Mouse (Mus musculus): ENCODE data around the gene Sfxn5.

Gene Sfxn5

DNA sequence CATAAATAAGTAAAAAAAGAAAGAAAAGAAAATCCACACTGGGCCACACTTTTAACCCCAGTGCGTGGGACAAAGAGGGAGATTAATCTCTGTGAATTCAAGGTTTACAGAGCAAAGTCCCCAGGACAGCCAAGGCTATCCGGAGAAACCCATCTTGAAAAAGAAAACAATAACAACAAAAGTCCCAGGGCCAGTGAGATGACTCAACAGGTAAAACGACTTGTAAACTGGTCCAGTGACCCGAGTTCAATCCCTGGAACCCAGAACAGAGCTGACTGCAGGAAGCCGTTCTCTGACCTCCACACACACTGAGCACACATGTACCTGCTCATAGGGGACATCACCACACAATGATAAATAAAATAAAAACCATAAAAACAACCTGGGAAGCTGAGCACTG is 31.2 kb upstream of the Sfxn5 start:
- no peak for DNase-seq (ENCODE audit: low read depth)

DNA sequence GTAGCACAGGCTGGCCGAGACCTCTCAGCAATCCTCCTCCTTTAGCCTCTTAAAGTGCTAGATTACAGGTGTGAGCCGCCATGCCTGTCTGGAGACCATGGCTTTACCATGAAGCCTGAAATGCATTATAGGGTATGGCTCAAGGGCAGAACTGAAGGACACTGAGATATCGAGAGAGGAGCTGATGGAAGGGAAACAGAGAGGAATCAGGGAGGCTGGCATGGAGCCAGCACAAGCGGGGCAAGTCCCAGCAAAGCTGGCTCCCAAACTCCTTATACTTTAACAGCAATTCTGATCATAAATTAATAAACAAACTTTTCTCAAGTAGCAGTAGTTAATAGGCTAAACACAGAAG is 30.7 kb upstream of the Sfxn5 start:
- no peak for DNase-seq (ENCODE audit: low read depth)

DNA sequence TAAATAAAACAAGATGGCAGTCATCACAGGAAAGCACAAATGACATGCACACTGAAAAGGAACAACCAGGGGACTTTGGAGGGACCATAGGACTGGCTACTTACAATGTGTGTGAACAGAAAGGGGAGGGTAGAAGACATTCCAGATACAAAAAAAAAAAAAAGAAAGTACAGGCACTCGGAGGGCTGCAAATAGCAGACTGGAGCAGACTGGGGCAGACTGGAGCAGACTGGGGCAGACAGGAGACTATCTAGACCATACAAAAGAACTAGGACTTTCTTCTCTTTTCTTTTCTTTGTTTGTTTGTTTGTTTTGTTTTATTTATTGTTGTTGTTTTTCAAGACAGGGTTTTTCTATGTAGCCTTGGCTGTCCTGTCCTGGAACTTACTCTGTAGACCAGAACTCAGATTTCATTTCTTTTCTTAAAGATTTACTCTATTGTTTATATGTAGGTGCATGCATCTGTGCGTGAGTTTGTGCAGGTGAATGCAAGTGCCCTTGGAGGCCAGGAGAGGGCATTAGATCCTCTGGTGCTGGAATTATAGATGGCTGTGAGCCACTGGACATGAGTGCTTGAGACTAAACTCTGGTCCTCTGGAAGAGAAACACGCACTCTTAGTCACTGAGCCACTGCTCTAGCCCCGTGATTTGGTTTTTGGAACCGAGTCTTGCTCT is 30.1 kb upstream of the Sfxn5 start:
- no peak for DNase-seq (ENCODE audit: low read depth)

DNA sequence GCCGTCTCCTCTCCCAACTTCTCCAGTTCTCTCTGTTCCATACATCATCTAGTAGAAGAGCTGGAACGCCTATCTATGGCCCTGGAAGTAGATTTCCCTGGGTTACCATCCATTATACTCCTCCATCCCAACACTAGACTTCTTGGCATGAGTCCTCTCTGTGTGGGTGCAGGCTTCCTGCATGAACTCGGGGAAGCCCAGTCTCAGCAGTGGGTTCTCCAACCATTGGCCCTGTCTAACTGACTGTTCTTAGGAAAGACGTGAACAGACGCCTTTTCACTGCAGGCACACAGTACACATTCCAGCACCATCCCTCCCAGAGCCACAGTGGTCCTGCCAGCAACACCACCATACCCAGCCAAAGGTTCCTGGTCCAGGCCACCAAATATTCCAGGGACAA is 29.4 kb upstream of the Sfxn5 start:
- no peak for DNase-seq (ENCODE audit: low read depth)

DNA sequence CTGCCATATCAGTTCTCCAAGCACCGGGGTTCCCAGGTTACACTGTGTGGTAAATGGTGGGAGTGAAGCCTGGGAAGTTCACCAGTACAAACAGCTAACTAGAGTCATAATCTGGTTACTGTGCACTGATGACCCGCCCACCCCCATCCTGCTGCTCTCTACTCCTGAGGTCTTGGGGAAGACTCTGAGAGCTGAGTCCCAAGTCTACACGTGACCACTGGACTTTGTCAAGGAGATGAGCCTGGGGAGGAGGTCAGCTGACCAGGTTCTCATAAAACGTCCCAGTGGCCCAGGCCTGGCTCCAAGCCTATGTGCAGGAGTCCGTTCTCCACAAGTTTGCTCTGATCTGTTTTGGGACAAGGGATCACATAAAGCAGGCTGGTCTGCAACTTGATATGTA is 27.1 kb upstream of the Sfxn5 start:
- DNase-seq (ENCODE audit: low read depth): no peak

DNA sequence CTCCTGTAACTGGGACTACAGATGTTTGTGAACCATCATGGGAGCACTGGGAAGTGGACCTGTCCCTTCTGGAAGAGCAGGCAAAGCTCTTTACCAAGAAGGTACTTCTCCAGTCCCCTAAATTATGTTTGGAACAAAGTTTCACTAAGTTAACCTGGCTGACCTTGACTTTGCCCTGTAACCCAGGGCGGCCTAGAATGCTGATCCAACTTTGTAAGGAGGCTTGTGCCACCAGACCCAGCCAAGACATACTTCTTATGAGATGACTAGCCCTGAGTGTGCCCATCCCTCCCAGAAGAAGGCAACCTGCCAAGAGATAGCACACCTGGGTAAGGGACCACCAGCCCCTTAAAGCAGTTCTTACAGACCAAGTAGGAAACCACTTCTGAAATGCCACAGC is 25.7 kb upstream of the Sfxn5 start:
- DNase-seq (ENCODE audit: low read depth): no peak

DNA sequence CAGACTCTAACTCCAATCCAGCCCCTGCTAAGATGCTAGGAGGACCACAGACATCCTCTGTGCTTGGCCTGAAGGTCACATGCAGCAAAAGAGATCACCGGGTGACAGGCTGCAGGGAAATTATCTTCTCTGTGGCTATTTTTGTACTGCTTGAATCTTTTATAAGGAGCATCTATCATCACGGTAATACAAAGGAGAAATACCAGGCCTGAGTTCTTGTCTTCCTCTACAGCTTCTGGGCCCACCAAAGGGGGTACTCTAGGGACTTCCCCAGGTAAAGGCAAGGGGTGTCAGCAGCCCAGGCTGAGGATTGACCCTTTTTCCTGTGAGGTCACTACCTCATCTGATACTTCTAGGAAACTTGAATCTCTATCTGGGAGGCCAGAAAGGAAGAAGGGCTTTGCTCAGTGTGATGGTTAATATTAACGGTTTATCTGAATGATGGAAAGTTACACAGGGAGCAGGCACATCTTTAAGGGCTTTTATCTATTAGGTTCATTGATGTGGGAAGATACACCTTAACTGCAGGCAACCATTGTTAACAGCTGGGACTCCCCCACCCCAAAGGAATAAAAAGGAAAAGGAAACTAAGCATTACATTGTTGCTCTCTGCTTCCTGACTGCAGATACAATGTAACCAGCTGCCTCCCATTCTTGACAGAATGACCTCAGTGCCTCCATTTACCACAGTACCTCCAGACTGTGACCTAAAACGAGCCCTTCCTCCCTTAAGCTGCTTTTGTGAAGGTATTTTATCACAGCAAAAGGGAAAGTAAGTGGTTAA is 23.7 kb upstream of the Sfxn5 start:
- no peak for DNase-seq (ENCODE audit: low read depth)

DNA sequence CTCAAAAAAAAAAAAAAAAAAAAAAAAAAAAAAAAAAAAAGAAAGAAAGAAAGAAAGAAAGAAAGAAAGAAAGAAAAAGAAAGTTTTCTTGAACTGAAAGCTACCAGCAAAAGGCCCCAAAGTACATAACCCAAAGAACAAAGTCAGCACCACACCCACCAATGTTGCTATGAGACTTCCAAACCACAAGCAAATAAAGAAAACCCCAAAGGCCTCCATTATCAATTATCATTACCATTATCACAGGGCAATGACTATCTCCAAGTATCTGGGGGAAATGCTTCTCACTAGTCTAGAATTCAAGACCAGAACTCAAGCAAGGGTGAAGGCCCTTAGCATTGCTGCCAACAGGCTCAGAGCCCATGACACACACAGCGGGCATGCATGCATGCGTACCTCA is 22.5 kb upstream of the Sfxn5 start:
- DNase-seq (ENCODE audit: low read depth): no peak

DNA sequence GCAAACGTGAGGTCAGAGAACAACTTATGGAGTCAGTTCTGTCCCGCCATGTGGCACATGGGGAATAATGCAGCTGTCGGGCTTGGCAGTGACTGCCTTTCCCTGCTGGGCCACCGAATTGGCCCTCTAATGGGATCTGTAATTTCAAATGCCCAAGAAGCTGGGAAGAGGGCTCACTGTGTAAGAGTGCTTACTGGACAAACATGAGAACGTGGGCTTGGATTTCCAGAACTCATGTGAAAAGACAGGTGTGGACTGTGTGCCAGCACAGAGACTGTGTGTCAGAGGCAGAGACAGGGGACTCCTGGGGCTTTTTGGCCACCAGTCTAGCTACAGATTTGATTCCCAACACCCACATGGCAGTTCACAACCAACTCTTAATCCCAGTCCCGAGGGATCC is 21.5 kb upstream of the Sfxn5 start:
- no peak for DNase-seq (ENCODE audit: low read depth)

DNA sequence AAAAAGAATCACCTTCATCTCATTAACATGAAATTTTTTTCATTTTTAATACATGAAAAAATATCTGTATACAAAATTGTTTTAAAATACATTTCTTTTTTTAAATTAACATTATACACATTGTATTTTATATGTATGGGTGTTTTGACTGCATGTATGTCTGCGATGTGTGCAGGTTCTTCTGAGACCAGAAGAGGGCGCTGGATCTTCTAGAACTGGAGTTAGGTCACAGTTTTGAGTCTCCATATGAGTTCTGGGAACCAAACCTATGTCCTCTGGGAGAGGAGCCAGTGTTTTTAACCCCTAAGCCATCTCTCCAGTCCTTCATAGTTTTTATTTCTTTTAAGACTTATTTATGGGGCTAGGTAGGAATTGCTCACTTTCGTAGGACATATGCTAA is 20.5 kb upstream of the Sfxn5 start:
- no peak for DNase-seq (ENCODE audit: low read depth)

DNA sequence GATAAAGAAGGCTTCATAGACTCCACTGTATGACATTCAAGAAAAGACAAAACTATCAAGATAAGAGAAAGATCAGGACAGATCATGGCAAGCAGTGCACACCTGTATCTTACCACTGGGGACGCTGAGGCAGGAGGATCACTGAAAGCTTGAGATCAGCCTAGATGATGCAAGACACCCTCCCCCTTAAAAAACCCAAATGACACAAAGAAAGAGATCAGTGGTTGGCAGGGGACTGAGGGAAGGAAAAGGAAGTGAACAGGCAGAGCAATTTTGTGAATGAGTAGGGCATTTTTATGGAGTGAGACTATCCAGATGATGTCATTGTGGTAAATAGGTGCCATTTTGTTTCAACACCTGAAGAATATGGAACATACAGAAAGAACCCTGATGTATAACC is 16.9 kb upstream of the Sfxn5 start:
- DNase-seq (ENCODE audit: low read depth): no peak

DNA sequence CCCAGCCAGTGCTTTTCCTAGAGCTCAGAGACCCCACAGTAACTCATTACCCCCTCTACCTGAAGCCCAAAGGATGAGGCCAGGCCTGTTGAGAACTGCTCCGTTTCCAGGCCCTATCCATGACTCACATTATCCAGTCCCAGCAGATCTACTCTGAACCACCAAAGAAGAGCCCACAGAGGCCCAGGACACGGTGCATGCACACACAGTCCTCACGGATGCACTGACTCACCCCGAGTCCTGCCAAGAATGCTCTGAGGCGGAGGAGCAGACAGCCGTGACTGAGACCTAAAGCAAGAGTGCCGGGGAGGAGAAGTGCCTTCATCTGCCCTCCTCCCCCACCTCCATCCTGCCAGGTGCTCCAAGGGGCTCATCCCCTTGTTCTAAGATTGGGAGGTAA is 16.0 kb upstream of the Sfxn5 start:
- DNase-seq (ENCODE audit: low read depth): no peak

DNA sequence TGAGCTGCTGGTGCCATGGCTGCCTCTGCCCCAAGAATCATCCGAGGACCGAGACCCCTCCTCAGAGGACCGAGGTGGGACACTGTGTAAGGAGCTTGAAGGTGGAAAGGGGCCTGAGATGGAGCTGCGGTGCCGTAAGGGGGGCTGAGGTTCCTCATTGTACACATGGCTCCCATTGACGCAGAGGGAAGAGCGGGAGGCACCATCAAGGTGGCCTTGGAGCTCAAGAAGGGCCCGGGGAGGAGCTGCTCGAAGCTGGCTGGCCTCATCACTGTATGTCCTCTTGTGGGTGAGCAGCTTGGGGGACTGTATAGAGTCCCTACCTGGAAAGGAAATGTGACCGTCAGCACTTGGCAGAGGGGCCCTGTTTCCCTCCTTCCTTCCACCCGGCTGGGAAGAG is 14.9 kb upstream of the Sfxn5 start:
- no peak for DNase-seq (ENCODE audit: low read depth)

DNA sequence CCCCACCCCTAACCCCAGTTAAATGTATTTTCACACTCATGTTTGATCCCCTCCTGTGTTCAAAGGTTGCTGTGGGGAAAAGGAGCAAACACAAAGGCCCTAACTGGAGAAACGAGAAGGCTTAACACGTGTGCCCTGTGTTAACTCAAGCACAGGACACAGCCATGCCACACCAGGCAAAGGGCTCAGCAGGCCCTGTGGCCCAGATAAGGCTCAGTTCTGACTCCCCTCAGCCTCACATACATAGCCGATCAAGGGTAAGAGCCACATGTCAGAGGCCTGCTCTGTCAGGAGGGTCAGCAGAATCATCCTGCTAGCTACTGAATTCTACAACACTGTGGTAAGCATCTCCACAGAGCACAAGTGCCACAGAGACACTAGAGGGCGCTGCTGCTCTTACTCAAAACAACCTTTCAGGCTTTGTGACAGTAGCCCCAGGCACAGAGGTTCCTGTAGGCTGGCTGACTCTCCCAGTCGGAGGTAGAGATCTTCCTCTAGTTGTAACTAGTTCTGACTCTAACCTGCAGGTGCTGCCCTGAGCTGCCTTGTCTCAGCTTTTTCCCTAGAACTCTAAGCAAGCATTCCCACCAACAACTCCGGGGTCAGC is 12.9 kb upstream of the Sfxn5 start:
- DNase-seq (ENCODE audit: low read depth): peak; percentile 90

DNA sequence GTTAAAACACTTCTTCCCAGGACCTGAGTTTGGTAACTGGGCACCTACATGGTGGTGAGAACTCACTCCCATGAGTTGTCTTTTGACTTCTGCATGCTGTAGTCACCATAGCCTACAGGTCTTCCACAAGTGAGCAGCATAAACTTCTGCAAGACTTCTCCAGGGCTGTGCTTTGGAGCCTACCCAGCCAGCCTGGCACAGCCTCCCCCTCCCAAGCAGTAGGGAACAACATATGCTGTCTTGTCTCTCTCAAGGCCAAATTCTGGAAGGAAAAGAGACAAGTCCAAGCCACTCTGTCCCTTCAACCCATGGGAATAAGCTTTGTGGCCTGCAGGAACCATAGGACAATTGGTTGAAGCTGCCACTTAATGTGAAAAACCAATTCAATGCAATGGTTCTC is 11.7 kb upstream of the Sfxn5 start:
- DNase-seq (ENCODE audit: low read depth): no peak

DNA sequence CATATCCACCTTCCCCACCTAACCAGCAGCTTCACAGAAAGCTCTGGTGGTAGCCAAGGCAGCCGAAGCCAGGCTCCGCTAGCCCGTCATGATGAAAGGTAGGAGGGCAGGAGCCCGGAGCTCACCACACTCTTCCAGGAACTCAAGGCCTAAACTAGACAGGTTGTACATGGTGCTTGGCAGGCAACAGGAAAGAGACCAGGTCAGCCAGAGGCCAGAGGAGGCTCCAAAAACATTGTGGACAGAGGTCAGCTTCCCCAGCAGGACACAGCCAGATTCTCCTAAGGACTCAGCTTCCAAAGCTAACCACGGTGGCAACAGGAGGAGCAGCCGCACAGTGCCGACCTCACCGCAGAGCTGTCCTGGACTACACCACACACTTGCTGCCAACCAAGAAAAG is 9.8 kb upstream of the Sfxn5 start:
- no peak for DNase-seq (ENCODE audit: low read depth)

DNA sequence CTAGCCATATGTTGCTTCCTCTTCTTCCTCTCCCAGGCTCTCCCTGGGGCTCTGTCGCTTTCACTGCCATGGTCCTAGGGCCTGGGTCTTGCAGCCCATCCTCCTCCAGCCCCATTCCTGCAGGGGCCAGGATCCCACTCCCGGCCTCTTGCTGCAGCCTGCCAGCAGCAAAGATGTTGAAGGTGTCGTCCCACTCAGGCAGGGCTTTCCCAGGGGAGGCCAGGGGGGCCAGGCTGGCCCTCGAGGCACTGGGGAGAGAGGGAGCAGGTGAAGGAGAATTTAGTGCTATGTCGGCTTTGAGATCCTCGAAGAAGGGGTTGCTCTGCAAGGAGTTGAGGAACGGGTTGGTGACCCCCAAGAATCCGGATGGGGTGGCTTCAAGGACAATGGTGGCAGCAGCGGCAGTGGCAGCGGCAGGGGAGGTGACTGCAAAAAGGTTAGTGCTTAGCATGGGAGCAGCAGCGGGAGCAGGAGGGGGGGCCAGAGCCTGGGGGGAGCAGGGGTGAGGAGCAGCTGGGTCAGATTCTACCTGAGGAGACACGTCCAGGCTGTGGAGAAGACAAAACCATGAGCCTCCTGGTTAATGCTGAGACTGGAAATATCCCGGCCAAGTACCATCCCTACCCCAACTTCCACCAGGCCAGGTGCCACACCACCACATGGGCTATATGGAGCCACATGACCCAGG is 8.7 kb upstream of the Sfxn5 start:
- no peak for DNase-seq (ENCODE audit: low read depth)

DNA sequence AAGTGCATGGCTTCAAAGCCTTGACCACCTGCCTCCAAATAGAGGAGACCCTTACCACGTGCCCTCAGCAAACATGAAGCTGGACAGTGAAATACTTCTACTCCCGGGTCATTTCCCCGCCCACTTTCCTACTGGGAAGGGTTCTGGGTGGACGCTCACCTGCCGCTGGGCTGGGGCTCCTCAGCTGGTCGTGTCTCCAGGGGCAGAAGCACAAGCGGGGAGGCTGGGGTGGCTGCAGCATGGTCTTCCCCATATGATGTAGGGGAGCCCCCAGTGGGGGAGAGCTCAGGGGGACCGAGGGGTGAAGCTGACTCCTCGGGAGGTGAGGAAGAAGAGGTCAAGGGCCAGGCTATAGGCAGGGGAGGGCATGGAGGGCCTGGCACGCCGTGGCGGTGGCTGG is 7.0 kb upstream of the Sfxn5 start:
- no peak for DNase-seq (ENCODE audit: low read depth)

DNA sequence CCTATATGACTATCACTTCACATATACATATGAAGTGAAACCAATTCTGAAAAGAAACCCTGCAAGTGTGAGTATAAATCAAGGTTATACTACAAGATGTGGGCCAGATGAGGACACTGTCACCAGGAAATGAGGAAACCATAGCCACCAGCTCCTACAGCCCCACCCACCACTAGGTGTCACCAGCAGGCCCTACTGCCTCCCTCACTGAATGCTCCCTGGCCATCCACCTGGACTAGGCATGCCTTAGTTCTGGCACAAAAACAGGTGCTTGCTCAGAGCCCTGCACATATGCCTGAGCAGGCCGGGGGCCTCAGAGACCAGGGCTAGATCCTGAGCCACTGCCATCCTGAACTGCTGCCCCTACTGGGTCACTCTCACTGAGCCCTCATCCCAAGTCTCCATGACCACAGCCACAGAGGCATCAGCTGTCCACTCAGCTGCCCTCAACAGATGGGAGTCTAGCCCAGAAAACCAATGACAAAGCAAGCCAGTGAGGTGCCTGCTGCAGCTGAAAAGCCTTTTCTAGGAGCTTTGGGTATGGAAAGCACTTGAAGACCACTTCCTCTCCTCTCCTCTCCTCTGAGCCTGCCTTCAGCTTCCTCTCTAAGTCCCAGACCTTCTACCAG is 6.2 kb upstream of the Sfxn5 start:
- peak; percentile 56 for DNase-seq (ENCODE audit: low read depth)

DNA sequence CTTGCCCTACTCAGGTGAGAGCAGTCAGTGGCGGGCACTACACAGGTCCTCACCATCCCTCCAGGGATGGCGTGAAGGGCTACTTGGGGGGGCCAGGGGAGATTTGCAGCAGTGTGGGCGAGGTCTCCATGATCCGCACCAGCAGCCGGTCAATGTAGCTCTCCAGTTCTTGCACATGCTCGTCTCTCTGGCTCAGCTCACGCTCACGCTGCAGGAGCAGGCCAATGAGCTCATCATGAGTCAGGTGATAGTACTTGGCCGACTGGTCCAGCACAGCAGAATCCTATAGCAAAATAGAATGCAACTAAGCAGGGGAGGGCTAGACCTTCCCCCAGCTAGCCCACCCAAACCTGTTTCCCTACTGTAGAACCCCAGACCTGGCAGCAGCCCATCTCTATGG is 3.7 kb upstream of the Sfxn5 start:
- DNase-seq (ENCODE audit: low read depth): no peak

DNA sequence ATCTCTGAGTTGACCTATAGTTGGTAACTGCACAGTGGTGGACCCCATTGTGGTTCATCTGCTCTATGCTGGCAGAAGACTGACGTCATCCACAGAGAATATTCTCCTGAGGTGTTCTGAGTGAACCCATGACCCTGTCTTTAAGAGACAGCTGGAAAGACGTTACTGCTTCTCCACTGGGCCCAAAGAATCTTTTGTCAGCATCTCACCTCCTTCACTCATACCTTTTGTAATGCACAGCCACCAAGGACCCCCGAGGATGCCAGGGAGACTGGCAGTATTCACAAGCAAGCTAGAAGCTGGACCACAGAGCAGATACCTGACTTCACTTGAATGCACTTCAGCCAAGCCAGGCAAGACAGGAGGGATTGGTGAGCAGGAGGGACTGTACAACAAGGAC is 2.1 kb upstream of the Sfxn5 start:
- DNase-seq (ENCODE audit: low read depth): no peak

DNA sequence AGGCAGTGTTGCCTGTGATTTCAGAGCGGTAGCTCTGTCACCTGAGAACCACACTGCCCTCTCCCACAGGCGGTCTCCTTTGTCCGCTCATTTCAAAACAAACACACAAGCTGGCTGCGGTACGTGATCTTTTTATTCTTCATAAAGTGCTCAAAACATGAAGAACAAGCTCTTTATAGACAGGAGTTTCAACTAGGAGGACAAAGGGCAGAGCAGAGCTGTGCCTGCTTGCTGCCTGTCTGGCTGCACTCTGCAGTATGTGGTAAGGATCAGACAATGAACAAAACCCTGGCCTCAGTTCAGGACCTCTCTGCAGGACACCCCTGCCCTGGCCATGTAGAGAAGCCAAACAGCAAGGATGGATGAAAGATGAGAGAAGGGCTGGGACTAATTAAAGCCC is 1.6 kb upstream of the Sfxn5 start:
- DNase-seq (ENCODE audit: low read depth): no peak

DNA sequence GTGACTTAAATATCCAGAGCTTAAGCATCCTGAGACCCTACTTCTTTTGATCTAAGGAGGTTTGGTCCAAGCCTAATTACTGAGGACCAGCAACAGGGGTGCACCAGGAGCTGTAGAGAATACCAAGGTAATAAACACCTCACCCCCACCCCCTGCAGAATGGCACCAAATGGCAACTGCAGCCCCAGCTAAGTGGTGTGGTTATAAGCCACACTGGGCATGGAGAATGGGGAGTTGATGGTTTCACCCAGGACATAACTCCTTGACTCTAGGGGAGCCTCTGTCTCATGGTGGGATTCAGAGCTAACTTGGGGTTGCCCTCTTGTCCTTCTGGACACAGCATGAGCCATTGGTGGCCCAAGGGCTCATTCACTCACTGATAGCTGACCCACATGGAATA is 1.0 kb upstream of the Sfxn5 start:
- no peak for DNase-seq (ENCODE audit: low read depth)
